Mouse (Mus musculus): ENCODE results near the gene Serpine2. TPM values are rescaled to one million over a fixed set of nuclear protein-coding genes. Genes with fewer than 3 reads are reported as not detected.

Serpine2 gene
- polyA plus RNA-seq, 1 experiment from 2014 or later: 304 TPM

- 87% methylated on average over 4 of the region's 4 CpGs for WGBS
- H3K4me2 ChIP-seq: no peak overlapping the region
- peaks cover 20% of the 10 kb centered on the region for H3K4me1 ChIP-seq (replicated peaks)
- no peaks in the 10 kb centered on the region for H3K27me3 ChIP-seq
- peaks cover 18% of the 10 kb centered on the region for H3K36me3 ChIP-seq
- H3K9ac ChIP-seq: no peak overlapping the region
- H3K27ac ChIP-seq (replicated peaks): no peak overlapping the region
- no peak overlapping the region for H3K4me3 ChIP-seq
- no peak for ATAC-seq (ENCODE audit: low read depth)
- H3K9me3 ChIP-seq: peaks cover 4% of the 10 kb centered on the region; the same call in 1 of the 2 replicates
Observed at GRCm38 (mm10) chr1:79752714-79753340, 108.2 kb downstream of the Serpine2 start.

- ATAC-seq (ENCODE audit: low read depth): no peak
- peaks cover 4% of the 10 kb centered on the region; the same call in 1 of the 2 replicates for H3K9me3 ChIP-seq
- no peak overlapping the region for H3K4me3 ChIP-seq
- H3K4me2 ChIP-seq: no peak overlapping the region
- H3K27me3 ChIP-seq: no peaks in the 10 kb centered on the region
- H3K27ac ChIP-seq (replicated peaks): no peak overlapping the region
- H3K4me1 ChIP-seq (replicated peaks): peaks cover 13% of the 10 kb centered on the region
- H3K9ac ChIP-seq: no peak overlapping the region
- 89% methylated on average over 7 of the region's 7 CpGs for WGBS
- peaks cover 18% of the 10 kb centered on the region for H3K36me3 ChIP-seq
Observed at GRCm38 (mm10) chr1:79752015-79752695, 108.8 kb downstream of the Serpine2 start.

- WGBS: 77% methylated on average over 5 of the region's 5 CpGs
- 0 out of 2 replicates have a peak, but pooled peaks cover 3% of the 10 kb centered on the region for H3K4me1 ChIP-seq (replicated peaks)
- H3K27ac ChIP-seq (replicated peaks): no peak overlapping the region; the same call in 1 of the 2 replicates
- ATAC-seq (ENCODE audit: low read depth): no peak
- no peak overlapping the region for H3K9ac ChIP-seq
- H3K4me3 ChIP-seq: no peak overlapping the region
- H3K27me3 ChIP-seq: no peaks in the 10 kb centered on the region
- H3K4me2 ChIP-seq: no peak overlapping the region
- H3K9me3 ChIP-seq: peaks cover 4% of the 10 kb centered on the region; the same call in 1 of the 2 replicates
- peaks cover 18% of the 10 kb centered on the region for H3K36me3 ChIP-seq
Observed at GRCm38 (mm10) chr1:79751186-79751585, 109.8 kb downstream of the Serpine2 start.

GRCm38 (mm10) chr1:79746056-79746455 lies 114.9 kb downstream of the Serpine2 start:
- Histone ChIP-seq H3K4me2 (no peak overlapping the region), H3K36me3 (peaks cover 12% of the 10 kb centered on the region; the same call in 1 of the 2 replicates), H3K4me1 (replicated peaks) (peaks cover 2% of the 10 kb centered on the region), H3K9me3 (0 out of 2 replicates have a peak, but pooled peaks cover 4% of the 10 kb centered on the region), H3K9ac (no peak overlapping the region), H3K27ac (replicated peaks) (no peak overlapping the region), H3K27me3 (no peaks in the 10 kb centered on the region), H3K4me3 (no peak overlapping the region)
- no peak for ATAC-seq (ENCODE audit: low read depth)
- WGBS: 95% methylated on average over 4 of the region's 4 CpGs

Other genes with a start within 250 kb of the Serpine2 start
- not detected in 2 replicates for gene Ap1s3, start 189.2 kb downstream of the Serpine2 start, polyA plus RNA-seq (2015; fragmentation: Nextera tagmentation; extraction: Ambion mirVana)
- 47.3 and 49.7 TPM in 2 replicates for gene Mrpl44, start 85.2 kb downstream of the Serpine2 start, polyA plus RNA-seq (2015; fragmentation: Nextera tagmentation; extraction: Ambion mirVana)
- 84.7 and 85.7 TPM in 2 replicates for gene Wdfy1, start 85.0 kb downstream of the Serpine2 start, polyA plus RNA-seq (2015; fragmentation: Nextera tagmentation; extraction: Ambion mirVana)

Data from neural tube, embryonic 13.5 days (tissue).